Mouse (Mus musculus) thymus, adult 2 months (tissue): ENCODE data around the gene Rbfox3.

ENCODE experiments used
- CTCF ChIP-seq: fragments of 200-500 bp; IDR thresholded peaks from 2 replicates; pipeline ENCODE4 v1.5.1; 2012; ENCODE audit warnings: mild to moderate bottlenecking, control low read depth, low read length, moderate library complexity, borderline replicate concordance; ENCODE audit not compliant: control insufficient read depth, poor library complexity, insufficient read depth; ENCODE audit errors: extremely low read depth
- POLR2A ChIP-seq: fragments of 200-500 bp; IDR thresholded peaks from 2 replicates; pipeline ENCODE4 v1.6.1; 2012; ENCODE audit warnings: mild to moderate bottlenecking, low read length, control low read depth, moderate library complexity; ENCODE audit not compliant: control insufficient read depth, poor library complexity, insufficient read depth; ENCODE audit errors: extremely low read depth

DNA sequence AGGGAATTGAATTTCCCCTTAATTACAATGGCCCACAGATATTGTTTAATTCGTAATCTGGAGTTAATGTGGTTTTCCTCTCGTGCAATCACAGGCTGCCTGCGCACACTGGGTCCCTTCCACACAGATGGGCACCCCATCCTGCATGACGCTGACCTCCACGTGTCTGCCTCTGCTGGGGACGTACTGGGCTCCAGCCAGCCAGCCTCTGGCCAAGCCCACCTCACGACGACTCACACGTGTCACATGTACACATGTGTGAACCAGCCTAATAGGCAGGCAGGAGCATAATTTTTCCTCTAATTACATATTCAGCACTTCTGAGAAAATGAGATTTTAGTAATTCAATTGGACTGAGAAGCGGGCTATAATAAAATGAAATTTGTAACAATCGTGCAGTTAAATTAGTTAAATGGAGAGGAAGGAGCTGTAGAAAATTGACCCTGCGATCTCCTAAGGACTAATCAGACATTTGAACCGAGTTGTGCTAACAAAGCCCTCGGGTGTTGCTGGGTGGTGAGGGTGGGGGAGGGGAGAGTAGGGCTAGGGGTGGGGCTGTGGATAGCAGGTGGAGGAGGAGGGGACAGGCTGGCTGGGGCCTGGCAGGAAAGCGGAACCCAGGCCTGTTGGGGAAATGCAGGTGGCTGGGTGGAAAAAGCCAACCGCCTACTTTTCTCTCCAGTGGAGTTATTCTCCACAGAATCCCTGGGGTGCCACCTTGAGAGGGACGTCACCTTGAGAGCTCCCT, 360.4 kb downstream of the Rbfox3 start:
- no peak for TF ChIP-seq POLR2A
- TF ChIP-seq CTCF: no peak
